Mouse (Mus musculus) fat pad, adult 2 months (tissue): ENCODE results near the gene Robo1.

ENCODE experiments used
- DNase-seq: peaks from one replicate; pipeline ENCODE4 v3.0.0-alpha.2; 2011; ENCODE audit warnings: low read depth, low spot score; ENCODE audit errors: extremely low read depth

The Robo1 gene

GRCm38 (mm10) chr16:72587376-72588072 lies 279.4 kb downstream of the Robo1 start:
- DNase-seq, result no peak

GRCm38 (mm10) chr16:72603487-72604206 lies 295.5 kb downstream of the Robo1 start:
- DNase-seq, result no peak

DNA sequence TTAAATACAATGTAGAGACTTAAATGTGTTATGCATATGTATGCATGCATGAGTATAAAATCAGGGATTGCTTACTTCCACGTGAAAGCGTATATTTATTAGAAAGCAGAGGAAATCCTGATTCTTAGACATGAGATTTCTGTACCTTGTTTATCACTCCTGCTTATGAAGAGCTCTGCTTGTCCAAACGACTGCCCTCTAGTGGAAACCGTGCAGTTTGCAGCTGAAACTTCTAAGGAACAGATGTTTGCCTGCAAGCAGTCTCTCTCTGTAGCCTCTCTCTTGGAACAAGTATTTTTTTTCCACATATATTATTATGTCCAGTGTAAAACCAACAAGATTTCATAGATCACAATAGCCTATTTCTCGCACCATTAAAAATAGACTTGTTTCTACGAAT lies 297.0 kb downstream of the Robo1 start:
- no peak for DNase-seq

DNA sequence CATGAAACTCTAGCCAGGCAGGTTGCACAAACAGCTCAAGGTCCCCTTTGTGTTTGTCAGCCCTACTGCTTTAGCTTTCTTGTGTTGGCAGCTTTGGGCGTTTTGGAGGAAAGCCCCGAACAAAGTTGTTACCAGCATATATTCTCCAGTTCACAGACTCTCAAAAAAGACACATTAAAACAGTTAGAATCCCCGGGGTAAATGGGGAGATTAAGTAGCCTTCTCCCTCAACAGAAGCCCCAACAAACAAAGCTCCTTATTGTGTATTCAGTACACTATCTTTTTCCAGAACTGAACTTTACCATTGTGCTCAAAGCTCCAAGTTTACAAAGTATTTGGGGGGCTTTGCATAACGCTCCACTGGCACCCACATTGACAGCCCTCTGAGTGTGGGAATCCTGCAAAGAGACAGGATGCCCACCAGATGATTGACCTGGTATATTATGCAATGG lies 302.6 kb downstream of the Robo1 start:
- no peak for DNase-seq

GRCm38 (mm10) chr16:72614898-72615297 lies 306.8 kb downstream of the Robo1 start:
- DNase-seq, result no peak

DNA sequence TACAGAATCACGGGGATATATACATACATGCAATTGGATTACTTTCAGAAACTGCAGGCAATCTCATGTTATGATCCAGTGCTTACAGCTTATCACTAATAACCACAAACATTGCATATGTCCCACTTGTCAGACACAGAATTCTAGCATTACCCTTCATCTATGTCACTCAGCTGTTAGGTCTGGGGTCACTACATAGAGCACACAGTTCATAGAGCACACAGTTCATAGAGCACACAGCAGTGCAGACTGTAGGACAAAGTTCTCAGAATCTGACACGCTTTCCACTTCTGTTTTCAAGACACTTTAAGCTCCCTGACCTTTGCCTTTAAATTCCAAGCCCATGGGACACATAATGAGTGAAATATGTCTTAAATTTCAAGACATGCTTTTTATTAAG lies 307.3 kb downstream of the Robo1 start:
- DNase-seq, result no peak

DNA sequence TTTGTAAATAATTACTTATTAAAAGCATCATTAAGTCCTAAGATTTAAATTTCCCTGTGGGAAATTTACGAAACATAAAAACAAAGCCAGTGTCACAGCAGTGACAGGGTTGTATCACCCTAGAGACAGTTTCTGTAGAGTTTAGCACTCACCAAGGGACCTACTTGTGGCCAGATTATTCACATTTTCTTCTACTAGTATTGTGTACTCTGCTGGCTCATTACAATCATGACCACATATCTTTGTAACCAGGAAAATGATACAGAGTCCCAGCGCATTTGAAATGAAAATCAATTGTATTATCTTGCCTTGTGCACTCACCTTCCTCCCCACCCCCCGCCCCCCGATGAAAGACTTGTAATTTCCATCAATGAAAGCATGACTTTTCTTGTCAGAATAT lies 314.3 kb downstream of the Robo1 start:
- DNase-seq, result no peak

GRCm38 (mm10) chr16:72622868-72623267 lies 314.8 kb downstream of the Robo1 start:
- DNase-seq, result no peak

DNA sequence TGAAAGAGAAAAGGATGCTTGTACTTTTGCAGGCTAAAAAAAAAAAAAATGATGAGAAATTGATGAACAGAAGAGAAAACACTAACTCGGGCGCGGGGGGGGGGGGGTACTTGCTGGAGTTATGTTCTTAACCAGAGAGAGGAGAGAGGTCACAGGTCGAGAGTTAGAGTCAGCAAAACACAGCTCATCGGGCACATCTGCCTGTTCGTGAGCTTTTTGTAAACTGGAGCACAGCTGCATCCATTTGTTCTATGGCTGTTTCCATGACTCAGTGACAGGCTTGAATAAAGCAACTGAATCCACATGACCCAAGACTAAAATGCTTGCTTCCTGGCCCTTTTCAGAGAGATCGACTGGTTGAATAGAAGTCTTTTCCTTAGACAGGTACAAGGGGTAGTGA lies 325.7 kb downstream of the Robo1 start:
- no peak for DNase-seq

GRCm38 (mm10) chr16:72639332-72639940 lies 331.3 kb downstream of the Robo1 start:
- no peak for DNase-seq

GRCm38 (mm10) chr16:72640932-72641811 lies 333.1 kb downstream of the Robo1 start:
- no peak for DNase-seq

DNA sequence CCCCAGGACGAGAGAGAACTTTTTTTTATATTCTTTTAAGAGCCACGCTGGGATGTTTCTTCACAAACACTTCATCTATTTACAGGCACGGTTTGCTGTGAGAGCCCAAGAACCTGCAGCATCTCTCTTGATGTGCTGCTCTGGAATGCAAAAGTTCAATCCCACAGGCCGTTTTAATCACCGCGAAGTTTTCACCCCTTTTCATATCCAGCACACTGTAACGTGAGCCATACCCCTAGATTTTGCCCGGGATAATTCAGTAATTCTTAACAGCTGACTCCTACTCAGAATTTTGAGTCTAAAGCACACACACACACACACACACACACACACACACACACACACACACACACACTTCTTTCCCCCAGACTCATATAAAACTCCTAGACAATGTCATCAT lies 337.8 kb downstream of the Robo1 start:
- no peak for DNase-seq

- DNase-seq, result no peak
These were observed 341.2 kb downstream of the Robo1 start for GRCm38 (mm10) chr16:72649314-72649713.

- DNase-seq, result no peak
These were observed 347.3 kb downstream of the Robo1 start for GRCm38 (mm10) chr16:72655411-72655810.

DNA sequence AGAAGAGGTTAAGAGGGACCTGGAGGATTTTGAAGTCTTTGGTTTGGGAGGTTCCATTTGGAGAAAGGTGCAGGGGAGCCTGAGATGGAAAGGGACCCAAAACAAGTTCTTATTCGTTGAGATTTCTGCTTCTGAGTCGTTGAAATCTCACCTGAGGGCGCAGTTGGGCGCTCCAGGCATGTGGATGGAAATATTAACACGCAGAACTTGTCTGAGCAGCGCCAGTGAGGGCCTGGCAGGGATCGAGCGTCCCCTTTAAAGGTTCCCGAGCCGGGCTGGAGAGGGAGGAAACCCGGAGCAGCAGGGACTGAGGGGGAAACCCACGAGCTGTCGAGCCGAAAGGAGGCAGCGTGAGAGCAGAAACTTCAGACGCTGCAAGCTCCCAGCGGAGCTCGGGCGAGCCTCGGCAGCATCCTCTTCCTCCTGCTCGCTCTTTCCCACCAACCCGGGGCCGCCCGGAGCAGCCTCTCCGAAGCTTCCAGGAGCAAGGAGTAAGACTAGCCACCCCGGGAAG lies 354.8 kb downstream of the Robo1 start:
- no peak for DNase-seq

DNA sequence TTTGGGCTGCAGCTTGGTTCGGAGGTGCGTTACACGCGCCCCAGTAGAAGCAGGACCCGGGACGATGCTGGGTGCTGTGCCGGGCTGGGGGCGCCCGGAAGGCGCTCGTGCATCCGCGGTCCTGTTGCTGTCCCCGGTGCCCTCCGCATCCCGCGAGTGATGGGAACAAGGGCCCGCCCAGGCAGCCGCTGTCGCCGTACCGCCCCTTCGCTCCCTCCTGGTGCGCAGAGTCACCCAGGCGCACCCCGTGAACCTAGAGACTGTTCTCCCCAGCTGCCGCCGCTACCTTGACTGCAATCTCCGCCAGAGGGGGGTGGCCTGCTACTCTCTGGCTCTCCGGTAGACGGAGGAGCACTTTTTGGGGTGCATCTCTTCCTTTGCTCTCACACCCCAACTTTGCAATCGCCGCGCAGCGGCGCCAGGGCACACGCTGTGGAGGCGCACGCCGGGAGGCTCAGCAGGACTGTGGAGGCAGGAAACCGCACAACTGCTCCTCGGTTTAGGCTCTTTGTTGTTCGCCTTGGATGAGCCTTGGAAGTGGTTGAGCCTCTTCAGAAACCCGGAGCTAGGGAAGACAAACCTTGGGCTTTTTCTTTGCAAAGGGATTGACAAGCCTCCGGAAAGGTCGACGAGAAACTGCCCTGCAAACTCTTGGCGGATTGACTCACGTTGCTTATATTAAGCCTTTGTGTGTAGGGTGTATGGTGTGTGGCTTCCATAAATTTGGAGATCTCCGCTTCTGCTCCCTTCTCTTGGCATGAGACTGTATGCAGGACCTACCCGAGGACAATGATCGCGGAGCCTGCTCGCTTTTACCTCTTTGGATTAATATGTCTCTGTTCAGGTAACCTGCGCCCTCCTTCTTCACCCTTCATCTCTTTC lies 355.5 kb downstream of the Robo1 start:
- no peak for DNase-seq

- DNase-seq, result no peak
These were observed 356.1 kb downstream of the Robo1 start for GRCm38 (mm10) chr16:72664233-72664613.

GRCm38 (mm10) chr16:72664806-72665205 lies 356.7 kb downstream of the Robo1 start:
- DNase-seq, result no peak

- no peak for DNase-seq
These were observed 357.3 kb downstream of the Robo1 start for GRCm38 (mm10) chr16:72665454-72665853.
